Mouse (Mus musculus) liver, embryonic 12.5 days (tissue): ENCODE data around the gene Pigt. TPM values are rescaled to one million over a fixed set of nuclear protein-coding genes. Genes with fewer than 3 reads are reported as not detected.
A peak's percentile ranks its signal among the peaks of the same experiment; 100 is the strongest.

ENCODE experiments used
- ATAC-seq: fragments of 200-750 bp; cut with Nextera tagmentation; 2 replicates; pipeline ENCODE4 v1.8.0; 2017; ENCODE audit warnings: moderate number of reproducible peaks, mild to moderate bottlenecking, moderate library complexity
- H3K27ac ChIP-seq: fragments of 300-500 bp; sonication (generic); 2 replicates; pipeline ENCODE4 v1.5.1; 2016; ENCODE audit warnings: mild to moderate bottlenecking
- H3K27me3 ChIP-seq: fragments of 300-500 bp; sonication (generic); replicated peaks from 2 replicates; pipeline ENCODE4 v1.6.1; 2016; ENCODE audit warnings: mild to moderate bottlenecking, moderate library complexity
- H3K36me3 ChIP-seq: fragments of 300-500 bp; sonication (generic); 2 replicates; pipeline ENCODE4 v1.6.1; 2016; ENCODE audit warnings: mild to moderate bottlenecking, moderate library complexity
- H3K4me1 ChIP-seq: fragments of 300-500 bp; sonication (generic); 2 replicates; pipeline ENCODE4 v1.6.1; 2016
- H3K4me2 ChIP-seq: fragments of 300-500 bp; sonication (generic); 2 replicates; pipeline ENCODE4 v1.6.1; 2016; ENCODE audit warnings: mild to moderate bottlenecking, moderate library complexity
- H3K4me3 ChIP-seq: fragments of 300-500 bp; sonication (generic); 2 replicates; pipeline ENCODE4 v1.5.1; 2016; ENCODE audit warnings: mild to moderate bottlenecking, moderate library complexity
- H3K9ac ChIP-seq: fragments of 300-500 bp; sonication (generic); 2 replicates; pipeline ENCODE4 v1.6.1; 2016; ENCODE audit warnings: mild to moderate bottlenecking, moderate library complexity
- H3K9me3 ChIP-seq: fragments of 300-500 bp; sonication (generic); replicated peaks from 2 replicates; pipeline ENCODE4 v1.6.1; 2016; ENCODE audit warnings: mild to moderate bottlenecking, moderate library complexity
- WGBS: fragments of 180-500 bp; shearing (Covaris S2); methylation state at CpG from one replicate; pipeline ENCODE4 v1.1.7; 2016; ENCODE audit not compliant: insufficient replicate concordance; 5-methylcytosine and 5-hydroxymethylcytosine counted together
- polyA plus RNA-seq: library from polyadenylated mRNA; unstranded; fragments of >200 nt; fragmentation: Nextera tagmentation; extraction: Ambion mirVana; gene quantifications from 2 replicates; pipeline ENCODE4 v1.2.1, GENCODE M21; 2016

Gene Pigt
- 29.7 and 30.3 TPM in 2 replicates for polyA plus RNA-seq

- WGBS = 4% methylated on average over 43 of the region's 43 CpGs
- H3K27ac ChIP-seq = peak within 1 kb of the TSS; percentile 33; the same call in 1 of the 2 replicates
- ATAC-seq = peak; percentile 94
Observed at GRCm38 (mm10) chr2:164496847-164497690, at the start of gene Pigt. Gene Pigt (plus strand): TSS chr2:164497520.

GRCm38 (mm10) chr2:164448140-164448539 is 49.2 kb upstream of the Pigt start:
- H3K9me3 ChIP-seq = no peaks in the 10 kb centered on the region
- no peak for ATAC-seq
- H3K4me1 ChIP-seq = no peaks in the 10 kb centered on the region
- H3K27me3 ChIP-seq = peaks cover 36% of the 10 kb centered on the region
- no peak overlapping the region for H3K4me3 ChIP-seq
- no peaks in the 10 kb centered on the region for H3K36me3 ChIP-seq
- H3K9ac ChIP-seq = no peak overlapping the region
- no peak overlapping the region for H3K27ac ChIP-seq
- no peak overlapping the region for H3K4me2 ChIP-seq
- WGBS = 42% methylated on average over 1 of the region's 1 CpGs

More at GRCm38 (mm10) chr2:164496847-164497690, at the start of gene Pigt:
- no peaks in the 10 kb centered on the region for H3K9me3 ChIP-seq
- H3K4me1 ChIP-seq = peaks cover 28% of the 10 kb centered on the region
- H3K36me3 ChIP-seq = peaks cover 29% of the 10 kb centered on the region
- H3K9ac ChIP-seq = peak within 1 kb of the TSS; percentile 74
- no peaks in the 10 kb centered on the region for H3K27me3 ChIP-seq
- H3K4me3 ChIP-seq = peak within 1 kb of the TSS; percentile 75
- H3K4me2 ChIP-seq = peak within 1 kb of the TSS; percentile 90

DNA sequence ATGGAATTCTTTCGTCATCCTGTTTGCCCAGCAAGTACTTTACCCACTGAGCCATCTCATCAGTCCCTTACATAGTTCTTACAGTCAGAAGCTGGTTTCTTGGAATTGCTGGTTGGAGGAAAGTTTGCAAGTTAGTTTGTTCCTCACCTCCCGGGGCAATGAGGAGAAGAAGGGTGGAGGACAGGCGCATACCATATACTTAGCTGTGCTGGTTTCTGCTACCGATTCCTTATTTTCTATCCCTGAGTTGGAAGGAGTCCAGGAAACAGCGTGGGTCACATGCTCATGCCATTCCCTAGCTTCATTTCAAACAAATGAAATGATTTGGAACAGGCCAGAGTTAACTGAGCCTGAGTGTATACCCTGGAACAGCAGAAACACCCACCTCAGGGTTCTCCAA is 48.4 kb upstream of the Pigt start:
- Histone ChIP-seq H3K4me3 (no peak overlapping the region), H3K4me2 (no peak overlapping the region), H3K4me1 (0 out of 2 replicates have a peak, but pooled peaks cover under 1% of the 10 kb centered on the region), H3K27ac (no peak overlapping the region), H3K9me3 (no peaks in the 10 kb centered on the region), H3K36me3 (no peaks in the 10 kb centered on the region), H3K9ac (no peak overlapping the region), H3K27me3 (peaks cover 29% of the 10 kb centered on the region)
- WGBS = 60% methylated on average over 5 of the region's 5 CpGs
- no peak for ATAC-seq

DNA sequence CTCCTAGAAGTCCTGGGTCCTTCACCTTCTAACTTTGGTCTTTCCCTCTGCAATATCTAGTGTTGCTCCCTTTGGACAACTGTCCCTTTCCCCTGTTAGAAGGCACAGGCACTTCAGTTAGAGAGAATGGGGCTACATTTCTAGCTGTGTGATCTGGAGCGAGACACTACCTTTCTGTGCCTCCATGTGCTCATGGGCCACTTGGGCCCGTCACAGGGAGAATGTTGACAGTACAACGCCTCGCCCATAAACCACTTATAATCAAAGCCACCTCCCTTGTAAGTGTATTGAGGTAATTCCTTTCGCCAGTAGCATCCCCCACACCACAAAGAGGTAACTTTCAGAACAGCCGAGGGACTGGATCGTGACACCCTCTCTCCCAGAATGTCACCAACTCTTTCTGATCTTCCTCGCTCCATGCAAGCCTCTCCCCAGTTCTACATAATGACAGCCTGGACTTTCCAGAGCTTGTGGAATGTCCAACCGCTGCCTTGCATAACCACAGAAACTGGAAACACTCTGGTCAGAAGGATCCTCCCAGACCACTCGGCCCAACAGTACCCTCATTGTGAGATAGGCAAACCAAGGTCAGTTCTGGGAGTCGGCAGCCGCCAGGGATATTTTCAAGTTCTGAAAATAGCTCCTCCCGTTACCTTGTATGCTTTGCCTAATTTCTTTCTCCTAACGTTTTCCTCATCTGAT is 47.8 kb upstream of the Pigt start:
- ATAC-seq = no peak
- Histone ChIP-seq H3K36me3 (no peaks in the 10 kb centered on the region), H3K9me3 (no peaks in the 10 kb centered on the region), H3K4me3 (no peak overlapping the region), H3K9ac (no peak overlapping the region), H3K4me2 (no peak overlapping the region), H3K27me3 (peaks cover 23% of the 10 kb centered on the region), H3K27ac (no peak overlapping the region), H3K4me1 (peaks cover 4% of the 10 kb centered on the region; the same call in 1 of the 2 replicates)
- WGBS = 71% methylated on average over 14 of the region's 14 CpGs

DNA sequence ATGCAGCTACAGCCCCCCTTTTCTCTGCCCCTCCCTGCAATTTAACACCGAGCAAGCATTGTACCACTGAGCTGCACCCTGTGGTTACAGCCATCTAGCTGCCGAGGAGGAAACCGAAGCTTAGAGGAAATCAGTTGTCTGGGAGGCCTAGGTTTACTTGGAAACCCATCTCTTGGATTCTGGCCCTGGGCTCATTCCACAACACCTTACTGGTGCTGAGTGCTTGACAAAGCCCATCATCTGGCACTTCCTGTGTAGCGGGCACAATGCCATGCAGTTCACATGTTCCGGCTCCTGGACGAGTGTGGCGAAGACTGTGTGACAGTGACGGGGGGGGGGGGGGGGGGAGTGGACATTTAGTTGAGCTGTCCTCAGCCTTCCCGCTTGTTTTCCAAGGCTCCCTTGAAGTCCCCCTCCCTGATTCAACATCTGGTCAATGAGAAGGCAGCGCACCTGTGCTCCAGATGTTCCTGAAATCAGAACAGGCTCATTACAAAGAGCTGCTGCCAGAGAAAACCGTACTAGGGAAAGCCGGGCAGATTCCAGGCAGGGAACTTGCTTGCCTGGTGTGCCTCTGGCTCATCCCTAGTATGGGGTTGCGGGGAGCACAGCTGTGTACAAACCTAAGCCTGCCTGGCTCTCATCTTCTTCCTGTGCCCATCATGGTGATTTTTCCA is 45.2 kb upstream of the Pigt start:
- WGBS = 56% methylated on average over 12 of the region's 13 CpGs
- H3K27me3 ChIP-seq = peaks cover 24% of the 10 kb centered on the region; the same call in 1 of the 2 replicates
- no peak overlapping the region for H3K9ac ChIP-seq
- no peaks in the 10 kb centered on the region for H3K36me3 ChIP-seq
- peaks cover 11% of the 10 kb centered on the region; the same call in 1 of the 2 replicates for H3K4me1 ChIP-seq
- no peaks in the 10 kb centered on the region for H3K9me3 ChIP-seq
- H3K27ac ChIP-seq = no peak overlapping the region
- no peak overlapping the region for H3K4me3 ChIP-seq
- H3K4me2 ChIP-seq = no peak overlapping the region
- ATAC-seq = no peak

- 64% methylated on average over 14 of the region's 14 CpGs for WGBS
- Histone ChIP-seq H3K4me1 (peaks cover 11% of the 10 kb centered on the region; the same call in 1 of the 2 replicates), H3K36me3 (no peaks in the 10 kb centered on the region), H3K4me3 (no peak overlapping the region), H3K27me3 (peaks cover 29% of the 10 kb centered on the region; the same call in 1 of the 2 replicates), H3K9me3 (no peaks in the 10 kb centered on the region), H3K27ac (no peak overlapping the region), H3K4me2 (no peak overlapping the region), H3K9ac (no peak overlapping the region)
- ATAC-seq = no peak
Observed at GRCm38 (mm10) chr2:164453047-164453757, 44.1 kb upstream of the Pigt start.

GRCm38 (mm10) chr2:164453887-164454500 is 43.3 kb upstream of the Pigt start:
- H3K27ac ChIP-seq = no peak overlapping the region
- no peak overlapping the region for H3K4me3 ChIP-seq
- H3K36me3 ChIP-seq = no peaks in the 10 kb centered on the region
- H3K9me3 ChIP-seq = no peaks in the 10 kb centered on the region
- H3K4me2 ChIP-seq = no peak overlapping the region
- no peak overlapping the region for H3K9ac ChIP-seq
- peaks cover 11% of the 10 kb centered on the region; the same call in 1 of the 2 replicates for H3K4me1 ChIP-seq
- no peak for ATAC-seq
- H3K27me3 ChIP-seq = peaks cover 34% of the 10 kb centered on the region
- WGBS = 52% methylated on average over 7 of the region's 7 CpGs

- Histone ChIP-seq H3K36me3 (no peaks in the 10 kb centered on the region), H3K27ac (no peak overlapping the region), H3K4me2 (no peak overlapping the region), H3K27me3 (peaks cover 34% of the 10 kb centered on the region), H3K4me1 (peaks cover 11% of the 10 kb centered on the region; the same call in 1 of the 2 replicates), H3K9ac (no peak overlapping the region), H3K4me3 (no peak overlapping the region), H3K9me3 (no peaks in the 10 kb centered on the region)
- no peak for ATAC-seq
- 44% methylated on average over 10 of the region's 10 CpGs for WGBS
Observed at GRCm38 (mm10) chr2:164454846-164455245, 42.5 kb upstream of the Pigt start.

DNA sequence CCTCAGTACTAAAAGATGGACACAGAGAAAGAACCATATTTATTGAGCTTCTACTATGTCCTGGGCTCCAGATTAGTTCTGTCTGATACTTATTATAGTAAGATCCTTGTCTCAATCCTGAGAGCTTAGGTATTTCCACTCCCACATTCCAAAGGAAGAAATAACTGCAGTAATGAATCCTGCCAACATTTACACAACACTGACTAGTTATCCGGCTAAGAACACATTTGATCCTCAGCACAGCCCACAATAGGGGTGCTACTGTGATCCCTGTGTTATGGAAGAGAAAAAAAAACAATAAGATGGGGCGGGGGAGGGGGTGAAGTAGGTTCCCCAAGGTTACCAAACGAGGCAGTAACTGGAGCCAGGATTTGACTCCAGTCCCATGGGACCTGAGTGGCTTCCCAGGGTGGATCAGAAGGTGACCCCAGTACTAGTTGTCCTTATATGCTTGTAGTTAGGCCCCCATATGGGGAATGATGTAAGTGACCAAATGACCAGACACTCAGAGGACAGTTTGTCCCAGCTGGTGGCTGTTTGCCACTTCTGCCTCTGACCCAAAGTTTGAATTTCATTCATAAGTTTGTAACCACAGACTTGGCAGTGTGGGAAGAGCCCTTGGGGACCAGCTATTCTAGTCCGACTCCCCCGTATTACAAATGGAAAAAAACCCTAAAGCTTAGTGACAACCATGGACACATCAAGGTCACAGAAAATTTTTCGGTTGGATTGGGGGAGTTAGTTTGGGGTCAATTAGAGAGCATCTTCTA is 41.7 kb upstream of the Pigt start:
- H3K27ac ChIP-seq = no peak overlapping the region

DNA sequence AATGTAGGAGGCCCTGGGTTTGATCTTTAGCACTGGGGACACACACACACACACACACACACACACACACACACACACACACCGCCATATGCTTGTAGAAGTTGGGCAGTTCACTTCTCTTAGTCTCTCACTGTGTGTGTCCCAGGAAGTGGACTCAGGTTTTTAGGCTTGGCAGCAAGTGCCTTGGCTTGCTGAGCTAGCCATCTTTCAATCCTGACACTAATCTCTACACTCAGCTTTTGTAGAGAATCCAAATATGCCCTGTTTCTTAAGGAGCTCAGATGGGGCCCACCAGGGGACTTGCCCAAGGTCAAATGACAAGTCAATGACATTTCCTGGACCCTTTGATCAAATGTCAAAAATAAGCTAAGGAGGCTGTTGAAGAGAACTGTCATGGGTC is 40.9 kb upstream of the Pigt start:
- 56% methylated on average over 1 of the region's 1 CpGs for WGBS
- no peak overlapping the region for H3K4me2 ChIP-seq
- no peak overlapping the region for H3K9ac ChIP-seq
- H3K36me3 ChIP-seq = no peaks in the 10 kb centered on the region
- H3K9me3 ChIP-seq = no peaks in the 10 kb centered on the region
- H3K27me3 ChIP-seq = peaks cover 34% of the 10 kb centered on the region
- no peak overlapping the region for H3K4me3 ChIP-seq
- ATAC-seq = no peak
- H3K4me1 ChIP-seq = peaks cover 11% of the 10 kb centered on the region; the same call in 1 of the 2 replicates
- H3K27ac ChIP-seq = peak overlapping the region; percentile 52

More for the DNA sequence above, 41.7 kb upstream of the Pigt start:
- 57% methylated on average over 6 of the region's 6 CpGs for WGBS
- H3K36me3 ChIP-seq = no peaks in the 10 kb centered on the region
- H3K9ac ChIP-seq = no peak overlapping the region
- peaks cover 34% of the 10 kb centered on the region for H3K27me3 ChIP-seq
- H3K4me2 ChIP-seq = no peak overlapping the region
- ATAC-seq = no peak
- no peaks in the 10 kb centered on the region for H3K9me3 ChIP-seq
- peaks cover 11% of the 10 kb centered on the region; the same call in 1 of the 2 replicates for H3K4me1 ChIP-seq
- H3K4me3 ChIP-seq = no peak overlapping the region
